Mouse (Mus musculus): ENCODE results near the gene Gm28230. TPM values are rescaled to one million over a fixed set of nuclear protein-coding genes. Genes with fewer than 3 reads are reported as not detected.

Gm28230 gene
- not detected for total RNA-seq (2023)

DNA sequence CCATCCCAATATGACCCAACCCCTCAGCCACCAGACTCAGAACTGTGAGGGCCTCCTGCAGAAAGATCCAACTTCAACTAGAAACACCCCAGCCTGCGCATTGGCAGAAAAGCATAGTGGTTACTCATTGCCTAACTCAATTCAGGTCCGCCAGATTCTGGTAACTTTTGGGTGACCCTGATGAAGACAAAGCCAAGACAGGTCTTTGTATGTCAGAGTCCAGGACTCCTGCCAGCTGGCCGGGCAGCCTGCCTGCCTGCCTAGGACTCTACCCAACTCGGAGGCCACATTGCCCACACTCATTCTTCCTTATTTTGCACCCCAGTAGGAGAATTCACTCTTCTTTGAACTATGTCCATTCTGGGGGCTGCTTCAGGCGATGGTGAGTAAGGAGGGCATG lies at the start of gene Gm28230:
Gm28230 (plus strand) TSS at position 178 of the 400 bp plus-strand sequence.

DNA sequence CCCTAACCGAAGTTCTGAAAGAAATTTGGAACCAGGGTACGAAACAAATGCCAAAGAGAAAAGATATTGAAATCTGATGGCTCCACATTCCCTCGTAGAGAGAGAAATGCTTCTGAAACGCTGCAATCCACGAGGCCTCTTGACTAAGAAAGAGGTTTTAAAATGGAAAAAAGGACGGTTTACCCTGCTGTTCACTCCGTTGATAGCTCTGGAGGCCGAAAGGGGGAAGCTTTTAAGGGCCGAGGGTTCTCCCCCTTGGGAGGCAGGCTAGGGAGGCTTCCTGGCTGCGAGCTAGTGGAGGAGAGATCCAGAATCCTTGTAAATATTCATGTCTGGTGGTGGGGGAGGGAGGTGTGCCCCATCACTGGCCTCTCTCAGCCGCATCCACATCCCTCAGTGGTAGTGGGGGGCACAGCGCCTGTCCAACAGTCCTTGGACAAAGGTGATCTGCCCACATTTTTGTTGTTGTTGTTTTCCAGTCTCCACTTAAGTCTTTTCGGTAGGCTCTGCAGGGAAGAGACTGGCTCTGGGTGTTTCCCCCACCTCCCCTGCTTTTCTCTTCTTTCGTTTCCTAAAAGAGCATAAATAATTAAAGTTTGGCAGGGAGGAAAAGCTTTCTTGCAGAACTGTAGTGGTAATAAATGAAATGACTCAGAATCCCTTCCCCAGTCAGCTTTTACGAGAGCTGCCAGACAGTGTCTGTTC lies 47.5 kb upstream of the Gm28230 start, which contains the start of gene Hoxd11:
Hoxd11 (plus strand) TSS at position 667 of the 705 bp plus-strand sequence.

DNA sequence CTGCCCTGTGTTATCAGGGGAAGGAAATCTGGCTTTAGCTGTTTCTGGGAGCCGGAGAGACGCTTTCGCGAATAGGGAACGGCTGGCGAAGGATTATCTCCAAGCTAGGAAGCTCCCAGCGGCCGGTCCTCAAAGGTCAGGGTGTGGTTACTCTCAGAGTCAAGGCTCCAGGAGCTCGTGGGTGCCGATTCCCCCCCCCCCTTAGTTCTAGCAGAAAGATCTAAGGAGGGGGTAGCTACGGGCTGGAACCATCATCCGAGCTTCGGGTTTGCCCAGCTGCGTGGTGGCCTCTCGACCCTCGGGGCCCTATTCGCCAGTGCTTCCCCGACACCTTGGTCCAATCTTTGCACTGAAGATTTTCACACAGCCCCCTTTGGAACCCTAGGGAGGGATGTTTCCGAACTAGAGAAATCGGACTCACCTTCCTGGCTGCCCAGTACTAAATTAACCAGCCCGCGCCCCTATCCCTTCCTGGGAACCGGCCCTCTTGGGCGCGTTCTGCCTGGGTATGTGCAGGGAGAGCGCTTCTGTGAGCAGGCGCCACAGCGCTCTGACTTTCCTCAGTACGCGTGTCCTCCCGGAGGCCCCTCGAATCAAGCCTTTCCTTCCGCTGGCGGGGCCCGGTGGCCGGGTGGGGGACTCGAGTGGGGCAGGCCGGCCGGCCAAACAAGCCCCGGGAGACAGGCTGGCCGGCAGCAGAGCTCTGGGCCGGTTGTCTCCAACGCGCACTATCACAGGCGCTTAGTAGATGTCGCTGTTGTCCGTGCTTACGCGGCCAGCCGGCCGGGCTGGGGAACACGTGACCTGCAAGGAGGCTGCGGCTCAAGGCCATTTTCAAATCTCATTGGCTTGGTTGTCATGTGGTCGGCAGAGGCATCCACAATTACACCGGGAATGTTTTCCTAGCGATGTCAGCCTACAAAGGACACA lies 35.2 kb upstream of the Gm28230 start, which contains the start of gene Hoxd10:
Hoxd10 (plus strand) TSS at position 903 of the 930 bp plus-strand sequence.

DNA sequence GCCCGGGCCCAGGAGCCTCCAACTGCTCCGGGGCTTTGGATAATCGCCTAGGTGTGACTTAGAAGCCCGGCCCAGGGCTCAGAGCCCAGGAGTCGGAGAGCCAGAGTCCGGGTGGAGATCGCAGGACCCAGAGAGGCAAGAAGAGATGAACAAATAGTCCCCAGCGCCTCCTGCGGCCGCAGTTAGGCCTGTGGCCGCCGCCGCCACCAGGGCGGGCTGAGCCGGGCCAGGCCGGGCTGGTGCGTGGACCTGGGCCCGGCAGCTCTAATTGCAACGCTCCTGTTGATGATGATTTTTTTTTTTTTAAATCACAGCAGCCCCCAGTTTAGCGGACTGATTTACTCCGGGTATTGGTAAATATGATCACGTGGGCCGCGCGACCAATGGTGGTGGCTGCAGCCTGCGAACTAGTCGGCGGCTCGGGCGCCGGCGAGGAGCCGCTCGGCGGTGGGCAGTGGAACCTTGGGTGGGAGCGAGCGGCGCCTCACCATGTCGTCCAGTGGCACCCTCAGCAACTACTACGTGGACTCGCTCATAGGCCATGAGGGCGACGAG lies 28.9 kb upstream of the Gm28230 start, which contains the start of gene Hoxd9:
Hoxd9 (plus strand) TSS at position 161 of the 555 bp plus-strand sequence.

DNA sequence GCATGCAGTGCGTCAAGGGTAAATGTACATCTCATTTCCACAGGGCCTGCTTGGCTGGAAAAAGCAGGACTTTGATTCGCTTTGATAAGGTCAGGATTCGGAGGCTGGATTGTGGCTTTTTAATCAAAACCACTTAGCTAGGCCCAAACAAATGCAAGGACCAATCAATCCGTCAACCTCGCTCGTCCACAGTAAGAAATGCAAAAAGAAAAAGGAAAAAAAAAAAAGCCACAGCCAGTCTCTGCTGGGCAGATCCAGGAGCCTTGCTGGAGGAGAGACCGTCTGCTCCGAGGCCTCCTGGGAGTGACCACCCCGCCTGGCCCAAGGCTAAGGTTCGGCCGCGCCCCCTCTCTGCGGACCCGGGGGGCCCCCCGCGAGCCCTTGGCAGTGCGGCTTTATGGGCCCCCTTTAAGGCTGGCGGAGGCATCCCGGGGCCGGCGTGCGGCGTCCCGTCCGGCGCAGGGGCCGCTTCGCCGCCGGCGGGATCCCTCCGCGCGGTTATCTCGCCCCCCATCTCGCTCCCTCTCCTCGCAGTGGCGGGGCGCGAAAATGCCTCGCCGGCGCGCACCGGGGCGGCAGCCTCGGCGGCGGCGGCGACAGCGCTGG lies 22.0 kb upstream of the Gm28230 start, which contains the start of gene Hoxd8:
Hoxd8 (plus strand) TSS at position 223 of the 606 bp plus-strand sequence.

DNA sequence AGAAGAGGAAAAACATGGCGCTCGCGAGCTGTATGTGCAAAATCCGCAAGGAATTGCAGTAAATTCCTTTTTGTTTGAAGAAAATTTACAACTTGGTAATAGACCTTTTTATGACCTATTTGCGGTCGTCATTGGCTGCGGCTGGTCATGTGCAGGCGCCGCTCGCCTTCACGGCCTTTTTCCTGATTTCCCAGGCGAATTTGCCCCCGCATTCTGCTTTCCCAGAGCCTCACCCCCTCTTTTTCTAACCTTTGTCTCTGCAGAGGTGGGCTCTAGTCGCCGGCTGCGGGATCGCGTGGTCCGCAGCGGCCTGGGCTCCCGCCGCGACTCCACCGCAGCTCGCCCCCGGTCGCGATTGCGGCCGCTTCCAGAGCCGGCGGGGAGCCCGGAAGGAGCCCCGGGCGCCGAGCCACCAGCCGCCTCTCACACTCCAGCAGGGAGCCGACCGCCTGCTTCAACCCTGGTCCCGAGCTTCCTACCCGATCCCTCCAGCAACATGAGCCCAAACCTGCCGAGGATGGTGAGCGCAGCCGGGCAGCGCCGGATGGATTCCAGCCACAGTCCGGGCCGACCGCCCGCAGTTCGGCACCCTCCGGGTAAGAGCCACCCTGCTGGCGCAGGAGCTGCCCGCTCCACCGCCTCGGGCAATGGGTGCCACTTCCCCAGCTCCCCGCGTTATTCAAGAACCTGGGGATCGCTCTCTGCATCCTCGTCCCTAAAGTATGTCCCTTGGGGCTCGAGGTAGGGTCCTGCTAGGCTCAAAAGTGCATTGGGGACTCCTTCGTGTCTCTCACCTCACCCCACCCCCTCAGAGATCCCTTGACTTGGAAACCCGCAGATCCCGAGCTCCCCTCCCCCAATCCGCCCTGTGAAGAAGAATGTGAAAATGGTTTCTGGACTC lies 14.6 kb upstream of the Gm28230 start, which contains the start of the genes Hoxd3 and Hoxd4:
Hoxd3 (plus strand) TSS at position 207 of the 901 bp plus-strand sequence.
Hoxd4 (plus strand) TSS at position 209 of the 901 bp plus-strand sequence.

DNA sequence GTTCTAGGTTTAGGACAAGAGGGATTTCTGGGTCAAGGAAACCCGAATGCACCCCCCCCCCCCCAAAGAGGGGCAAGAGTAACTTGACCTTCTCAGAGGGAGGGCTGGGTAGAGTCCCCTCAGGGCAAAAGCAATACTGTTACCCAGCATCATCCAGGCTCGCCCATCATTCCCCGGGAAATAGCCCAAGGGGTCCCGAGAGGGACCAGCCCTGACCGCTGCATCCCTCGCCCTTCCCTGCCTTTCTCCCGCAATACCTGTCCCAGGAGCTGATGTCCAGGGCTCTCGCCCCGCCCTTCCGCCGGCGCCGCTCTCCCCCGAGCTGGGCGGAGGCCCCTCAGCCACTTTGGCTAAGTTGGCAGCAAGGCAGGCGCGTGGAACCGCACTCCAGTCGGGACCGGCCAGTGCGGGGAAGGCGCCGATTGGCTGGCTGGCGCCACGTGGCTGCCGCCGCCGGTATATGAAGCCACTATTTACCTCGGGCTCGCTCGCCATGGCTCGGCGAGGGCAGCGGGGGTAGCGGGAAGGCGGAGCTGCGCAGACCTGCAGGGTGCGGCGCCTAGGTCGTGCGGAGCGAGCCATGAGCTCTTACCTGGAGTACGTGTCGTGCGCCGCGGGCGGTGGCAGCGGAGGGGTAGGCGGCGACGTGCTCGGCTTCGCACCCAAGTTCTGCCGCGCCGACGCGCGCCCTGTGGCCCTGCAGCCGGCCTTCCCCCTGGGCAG lies 36.2 kb downstream of the Gm28230 start, which contains the start of gene Hoxd1:
Hoxd1 (plus strand) TSS at position 459 of the 723 bp plus-strand sequence.

Other genes with a start within 250 kb of the Gm28230 start
- 10 to 100 TPM; 40.6 to 49.3 TPM for gene Lnpk, start 147.3 kb upstream of the Gm28230 start, total RNA-seq (2023)
- not detected for gene Evx2, start 67.2 kb upstream of the Gm28230 start, total RNA-seq (2023)
- gene Hoxd13, start 58.4 kb upstream of the Gm28230 start, total RNA-seq (2023) = not detected
- gene Hoxd12, start 51.7 kb upstream of the Gm28230 start, total RNA-seq (2023) = not detected
- gene Hoxd11, start 47.2 kb upstream of the Gm28230 start, total RNA-seq (2023) = not detected
- gene Hoxd10, start 34.8 kb upstream of the Gm28230 start, total RNA-seq (2023) = not detected
- not detected for gene Hoxd9, start 29.0 kb upstream of the Gm28230 start, total RNA-seq (2023)
- not detected for gene Hoxd8, start 22.1 kb upstream of the Gm28230 start, total RNA-seq (2023)
- gene Hoxd3, start 14.8 kb upstream of the Gm28230 start, total RNA-seq (2023) = not detected
- not detected for gene Hoxd4, start 14.8 kb upstream of the Gm28230 start, total RNA-seq (2023)
- gene Hoxd1, start 36.3 kb downstream of the Gm28230 start, total RNA-seq (2023) = not detected
- 10 to 100 TPM; 17.1 to 19.0 TPM for gene Mtx2, start 99.1 kb downstream of the Gm28230 start, total RNA-seq (2023)

Data from neutrophil, adult 83 days (primary cell).